Mouse (Mus musculus): ENCODE measurements around the gene Gm6583. TPM values are rescaled to one million over a fixed set of nuclear protein-coding genes. Genes with fewer than 3 reads are reported as not detected.

The Gm6583 gene
- under 1 TPM in 1 of 2 experiments, not detected in 1; 0.23 TPM for total RNA-seq (2021)
- long read RNA-seq, experiment 1, result 0 reads
- long read RNA-seq, experiment 2, partial matches to known transcripts, result 0 of 1 reads
- long read RNA-seq, experiment 2, other reads (novel, unspliced or antisense), result 0 of 1 reads

GRCm38 (mm10) chr5:112355910-112356309 is at the start of gene Gm6583:
Gene Gm6583 (minus strand): TSS chr5:112356033.
- no peak for DNase-seq (ENCODE audit: low spot score in 2 of 2)

DNA sequence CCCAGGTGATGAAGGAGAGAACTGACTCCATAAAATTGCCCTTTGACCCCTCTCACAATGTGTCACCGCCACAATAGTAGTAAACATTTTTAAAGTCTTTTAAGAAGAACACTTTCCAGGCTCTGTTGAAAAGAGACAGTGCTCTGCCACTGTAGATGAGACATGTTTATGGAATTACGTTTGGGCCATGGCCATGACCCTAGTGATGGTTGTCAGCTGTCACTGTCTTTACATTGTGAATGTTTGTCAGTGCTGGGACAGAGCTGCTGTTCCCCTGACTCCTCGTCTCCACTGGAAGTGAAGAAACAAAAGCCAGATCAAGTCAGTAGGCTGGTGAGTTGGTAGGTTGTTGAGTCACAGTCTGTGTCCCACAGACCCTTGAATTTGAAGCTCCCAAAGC is 46.6 kb upstream of the Gm6583 start:
- no peak for DNase-seq (ENCODE audit: low spot score in 2 of 2)

DNA sequence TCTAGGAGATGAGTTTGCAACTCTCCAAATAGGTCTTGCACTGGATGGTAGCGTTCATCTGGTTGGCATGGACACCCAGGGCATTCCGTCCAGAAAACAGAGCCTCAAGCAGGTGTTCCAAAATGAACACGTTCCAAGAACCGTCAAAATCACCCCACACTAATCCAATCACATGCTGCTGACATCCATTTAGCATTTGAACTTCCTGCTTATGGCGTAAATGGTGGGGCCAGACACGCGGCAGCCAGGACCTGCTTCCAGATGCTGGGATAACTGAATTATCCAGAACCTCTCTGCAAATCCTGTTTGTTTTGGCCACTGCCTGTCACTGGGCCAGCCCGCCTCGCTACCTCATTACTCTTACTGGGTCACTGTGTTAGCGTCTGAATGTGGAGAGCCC is 43.5 kb upstream of the Gm6583 start:
- DNase-seq (ENCODE audit: low spot score in 2 of 2), result no peak

- no peak for DNase-seq (ENCODE audit: low spot score in 2 of 2)
Measured at GRCm38 (mm10) chr5:112396066-112396465, 40.2 kb upstream of the Gm6583 start.

GRCm38 (mm10) chr5:112394779-112395443 is 39.1 kb upstream of the Gm6583 start, which contains the start of gene Asphd2:
Gene Asphd2 (minus strand): TSS chr5:112394866.
- DNase-seq (ENCODE audit: low spot score in 2 of 2), result no peak

DNA sequence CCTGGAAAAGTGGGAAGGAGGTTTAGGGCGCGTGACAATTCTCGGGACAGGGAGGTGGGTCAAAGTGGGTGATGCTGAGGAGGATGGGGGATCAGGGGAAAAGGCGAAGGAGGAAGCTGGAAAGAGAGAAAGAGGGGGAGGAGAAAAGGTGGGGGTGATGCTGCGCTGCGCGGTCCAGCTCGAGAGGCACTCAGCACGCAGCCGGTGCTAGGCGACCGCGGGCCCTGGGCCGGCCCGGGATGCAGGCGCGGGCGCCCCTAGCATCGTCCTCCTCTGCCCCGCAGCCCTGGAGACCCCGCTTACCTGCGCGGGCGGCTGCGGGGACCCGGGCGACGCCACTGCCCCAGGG is 38.6 kb upstream of the Gm6583 start:
- no peak for DNase-seq (ENCODE audit: low spot score in 2 of 2)

GRCm38 (mm10) chr5:112393741-112394414 is 38.0 kb upstream of the Gm6583 start:
- DNase-seq (ENCODE audit: low spot score in 2 of 2), result no peak

- no peak for DNase-seq (ENCODE audit: low spot score in 2 of 2)
Measured at GRCm38 (mm10) chr5:112391676-112392323, 36.0 kb upstream of the Gm6583 start.

DNA sequence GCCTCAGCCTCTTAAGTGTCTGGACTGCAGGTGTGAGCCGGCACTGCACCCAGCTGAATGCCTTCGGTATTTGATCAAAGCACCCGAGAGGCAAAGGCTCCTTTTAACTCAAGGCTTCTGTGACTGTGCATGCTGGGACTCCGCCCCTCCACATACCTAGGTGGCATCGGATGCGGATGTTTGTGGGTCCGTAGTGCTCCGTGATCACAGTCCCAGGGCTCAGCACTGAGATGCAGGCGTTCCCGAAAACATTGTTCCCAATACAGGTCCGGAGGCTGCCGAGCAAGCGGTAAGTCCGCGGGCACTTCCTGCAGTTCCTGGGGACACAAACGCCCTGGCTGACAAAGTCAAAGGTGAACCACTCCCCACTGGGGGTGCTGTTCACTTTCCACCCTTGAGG is 35.2 kb upstream of the Gm6583 start:
- no peak for DNase-seq (ENCODE audit: low spot score in 2 of 2)

- DNase-seq (ENCODE audit: low spot score in 2 of 2), result no peak
Measured at GRCm38 (mm10) chr5:112389352-112389751, 33.5 kb upstream of the Gm6583 start.

GRCm38 (mm10) chr5:112385973-112386372 is 30.1 kb upstream of the Gm6583 start:
- no peak for DNase-seq (ENCODE audit: low spot score in 2 of 2)

GRCm38 (mm10) chr5:112384805-112385472 is 29.1 kb upstream of the Gm6583 start:
- DNase-seq (ENCODE audit: low spot score in 2 of 2), result no peak

GRCm38 (mm10) chr5:112382641-112383330 is 27.0 kb upstream of the Gm6583 start:
- peak in 1 of 2 experiments; percentile 25 for DNase-seq (ENCODE audit: low spot score in 2 of 2)

DNA sequence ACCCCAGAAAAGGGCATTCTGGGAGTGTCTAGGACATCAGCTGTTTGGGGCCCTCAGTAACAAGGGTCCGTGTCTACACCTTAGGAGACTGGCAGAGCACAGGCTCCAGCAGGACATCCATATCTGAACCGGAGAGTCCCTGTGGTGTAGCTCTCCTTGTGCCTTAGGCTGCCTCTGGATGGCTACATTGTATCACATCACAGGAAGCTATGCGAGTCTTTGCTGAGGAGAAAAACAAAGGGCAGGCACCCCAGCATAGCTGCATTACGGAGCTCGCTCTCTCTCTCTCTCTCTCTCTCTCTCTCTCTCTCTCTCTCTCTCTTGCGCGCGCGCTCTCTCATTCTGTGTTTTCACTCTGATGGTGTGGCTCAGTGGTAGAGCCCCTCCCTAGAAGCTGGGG is 26.2 kb upstream of the Gm6583 start:
- no peak for DNase-seq (ENCODE audit: low spot score in 2 of 2)

GRCm38 (mm10) chr5:112381154-112381553 is 25.3 kb upstream of the Gm6583 start:
- no peak for DNase-seq (ENCODE audit: low spot score in 2 of 2)

GRCm38 (mm10) chr5:112378716-112379115 is 22.9 kb upstream of the Gm6583 start:
- DNase-seq (ENCODE audit: low spot score in 2 of 2), result peak in 1 of 2 experiments; percentile 33

- no peak for DNase-seq (ENCODE audit: low spot score in 2 of 2)
Measured at GRCm38 (mm10) chr5:112377380-112377779, 21.5 kb upstream of the Gm6583 start.

DNA sequence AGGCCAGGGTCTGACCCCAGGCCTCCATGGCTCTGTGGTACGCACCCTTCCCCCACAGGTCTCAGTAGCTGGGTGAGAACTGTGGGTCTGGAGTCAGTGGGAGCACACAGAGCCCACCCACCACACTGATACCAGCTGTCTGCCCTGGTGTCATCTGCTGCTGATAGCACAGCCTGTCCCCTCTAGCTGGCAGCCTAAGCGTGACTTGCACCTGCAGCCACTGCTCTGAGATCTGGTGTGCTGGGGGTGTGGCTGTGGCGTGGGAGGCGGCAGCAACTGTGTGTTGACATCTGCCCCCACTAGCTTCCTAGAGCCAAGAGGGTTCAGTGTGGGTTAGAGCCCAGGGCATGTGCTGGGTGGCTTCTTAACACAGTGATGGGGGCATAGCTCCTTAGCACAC is 20.3 kb upstream of the Gm6583 start:
- no peak for DNase-seq (ENCODE audit: low spot score in 2 of 2)

- DNase-seq (ENCODE audit: low spot score in 2 of 2), result no peak
Measured at GRCm38 (mm10) chr5:112371933-112372332, 16.1 kb upstream of the Gm6583 start.

DNA sequence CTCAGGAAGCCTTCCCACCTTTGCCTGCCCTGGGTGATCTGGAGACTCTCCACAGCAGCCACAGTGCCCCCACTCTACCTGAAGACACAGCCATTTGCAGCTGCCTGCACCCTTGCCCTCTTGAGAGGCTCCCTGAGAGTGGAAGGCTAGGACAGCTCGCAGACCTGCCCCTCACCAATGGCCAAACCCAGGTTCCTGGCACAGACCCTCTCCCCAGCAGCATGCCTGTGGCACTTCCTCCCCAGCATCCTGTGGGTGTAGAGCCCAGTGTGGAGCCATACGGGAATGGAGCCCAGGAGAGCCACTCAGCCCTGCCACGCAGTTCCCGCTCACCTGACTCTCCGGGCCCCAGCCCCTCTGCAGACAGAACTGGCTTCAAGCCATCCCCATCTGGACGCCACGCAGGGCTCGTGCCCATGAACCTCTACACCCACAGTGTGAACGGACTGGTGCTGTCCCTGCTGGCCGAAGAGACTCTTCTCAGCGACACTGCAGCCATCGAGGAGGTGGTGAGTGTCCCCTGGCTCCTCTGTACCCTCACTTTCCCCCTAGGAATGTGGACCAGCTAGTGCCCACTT is 14.5 kb upstream of the Gm6583 start:
- no peak for DNase-seq (ENCODE audit: low spot score in 2 of 2)

GRCm38 (mm10) chr5:112369326-112369725 is 13.5 kb upstream of the Gm6583 start:
- no peak for DNase-seq (ENCODE audit: low spot score in 2 of 2)

All from adrenal gland, postnatal 4 days (tissue).